Mouse (Mus musculus) liver, embryonic 14.5 days (tissue): ENCODE measurements around the gene Zfp553. TPM values are rescaled to one million over a fixed set of nuclear protein-coding genes. Genes with fewer than 3 reads are reported as not detected.

Experiments
- ATAC-seq: fragments of 200-750 bp; cut with Nextera tagmentation; 2 replicates; pipeline ENCODE4 v1.8.0; 2017; ENCODE audit warnings: moderate number of reproducible peaks, mild to moderate bottlenecking, moderate library complexity; ENCODE audit not compliant: insufficient read depth
- DNase-seq, 3 experiments: peaks; one replicate each; pipeline ENCODE4 v3.0.0-alpha.2; 2012 to 2013; ENCODE audit warnings: low read depth in 3 of 3, low spot score in 3 of 3
- H3K27ac ChIP-seq: fragments of 300-500 bp; sonication (generic); 2 replicates; pipeline ENCODE4 v1.5.1; 2014; ENCODE audit warnings: moderate library complexity, mild to moderate bottlenecking, control low read depth, inconsistent platforms
- H3K27me3 ChIP-seq: fragments of 300-500 bp; sonication (generic); 2 replicates; pipeline ENCODE4 v1.6.1; 2014; ENCODE audit warnings: mild to moderate bottlenecking, low read length, moderate library complexity; ENCODE audit not compliant: control insufficient read depth, insufficient read depth
- H3K36me3 ChIP-seq: fragments of 300-500 bp; sonication (generic); replicated peaks from 2 replicates; pipeline ENCODE4 v1.6.1; 2014; ENCODE audit warnings: low read depth; ENCODE audit not compliant: control insufficient read depth, insufficient read depth
- H3K4me1 ChIP-seq, 2 experiments: fragments of 200-500 bp in 1 of 2; fragments of 300-500 bp in 1 of 2; sonication (generic) in 1 of 2; replicated peaks; 2 replicates each; pipeline ENCODE4 v1.6.1; 2012 to 2014; ENCODE audit warnings: antibody characterized with exemption in 1 of 2, inconsistent platforms in 1 of 2, low read length in 1 of 2; ENCODE audit not compliant: control insufficient read depth in 2 of 2, insufficient read depth in 2 of 2
- H3K4me2 ChIP-seq: fragments of 300-500 bp; sonication (generic); 2 replicates; pipeline ENCODE4 v1.6.1; 2014; ENCODE audit warnings: low read depth, mild to moderate bottlenecking, control low read depth, moderate library complexity
- H3K4me3 ChIP-seq, 2 experiments: fragments of 200-500 bp in 1 of 2; fragments of 300-500 bp in 1 of 2; sonication (generic) in 1 of 2; 2 replicates each; pipeline ENCODE4 v1.5.1; 2012 to 2014; ENCODE audit warnings: low read depth in 2 of 2, low read length in 2 of 2, mild to moderate bottlenecking in 2 of 2, control low read depth in 1 of 2, inconsistent platforms in 1 of 2, moderate library complexity in 1 of 2; ENCODE audit not compliant: insufficient read depth in 1 of 2
- H3K9ac ChIP-seq: fragments of 300-500 bp; sonication (generic); replicated peaks from 2 replicates; pipeline ENCODE4 v1.6.1; 2014; ENCODE audit warnings: mild to moderate bottlenecking, control low read depth, moderate library complexity
- H3K9me3 ChIP-seq: fragments of 300-500 bp; sonication (generic); 2 replicates; pipeline ENCODE4 v1.6.1; 2016; ENCODE audit warnings: low read length, mixed read lengths; ENCODE audit not compliant: control insufficient read depth
- CTCF ChIP-seq: IDR thresholded peaks from 2 replicates; pipeline ENCODE4 v1.5.1; 2016; ENCODE audit warnings: antibody characterized with exemption, low read depth, control low read depth
- EP300 ChIP-seq: IDR thresholded peaks from 2 replicates; pipeline ENCODE4 v1.6.1; 2016; ENCODE audit warnings: antibody characterized with exemption, low read depth
- WGBS: fragments of 180-500 bp; shearing (Covaris S2); extraction: QIAGEN DNeasy Blood & Tissue Kit; methylation state at CpG from one replicate; pipeline ENCODE4 v1.1.7; 2014; ENCODE audit not compliant: insufficient replicate concordance; 5-methylcytosine and 5-hydroxymethylcytosine counted together
- polyA plus RNA-seq, 2 experiments: library from polyadenylated mRNA; depleted of rRNA in 1 of 2; stranded (reverse) in 1 of 2; unstranded in 1 of 2; fragments of >200 nt; fragmentation: Nextera tagmentation in 1 of 2; extraction: Ambion mirVana in 1 of 2; gene quantifications; 2 replicates each; pipeline versions ENCODE4 v1.2.1 to v1.2.3; 2012 to 2014

Gene Zfp553
- polyA plus RNA-seq, 2 experiments: 2.4 to 3.4 TPM

GRCm38 (mm10) chr7:127231376-127231775, 1.5 kb upstream of the Zfp553 start:
- TF ChIP-seq EP300 (no peak), CTCF (no peak)
- Histone ChIP-seq H3K4me3 (peak overlapping the region; percentile 24 to 92), H3K9me3 (no peaks in the 10 kb centered on the region), H3K27me3 (no peaks in the 10 kb centered on the region), H3K4me1 (peaks cover 22 to 27% of the 10 kb centered on the region in 2 experiments), H3K4me2 (peak overlapping the region; percentile 85), H3K9ac (peak overlapping the region; percentile 92), H3K36me3 (peaks cover 10% of the 10 kb centered on the region), H3K27ac (no peak overlapping the region; the same call in 1 of the 2 replicates)
- DNase-seq (no peak), ATAC-seq (no peak)
- 42% methylated on average over 3 of the region's 3 CpGs for WGBS

- Histone ChIP-seq H3K4me1 (peaks cover 17 to 21% of the 10 kb centered on the region in 2 experiments), H3K4me2 (peak overlapping the region; percentile 85), H3K27ac (peak overlapping the region; percentile 85), H3K27me3 (no peaks in the 10 kb centered on the region), H3K9ac (peak overlapping the region; percentile 92), H3K9me3 (no peaks in the 10 kb centered on the region), H3K36me3 (peaks cover 16% of the 10 kb centered on the region), H3K4me3 (peak overlapping the region; percentile 91 to 92)
- TF ChIP-seq CTCF: no peak
- TF ChIP-seq EP300: no peak
- ATAC-seq (no peak), DNase-seq (no peak)
- 3% methylated on average over 20 of the region's 20 CpGs for WGBS
Measured at GRCm38 (mm10) chr7:127231826-127232621, 837 bp upstream of the Zfp553 start.

GRCm38 (mm10) chr7:127233368-127233749, 498 bp downstream of the Zfp553 start:
- TF ChIP-seq EP300 (no peak), CTCF (no peak)
- DNase-seq: no peak
- Histone ChIP-seq H3K27ac (peak overlapping the region; percentile 85), H3K4me1 (peaks cover 10 to 13% of the 10 kb centered on the region in 2 experiments), H3K27me3 (no peaks in the 10 kb centered on the region), H3K4me3 (peak overlapping the region; percentile 91 to 92), H3K4me2 (peak overlapping the region; percentile 85), H3K9ac (peak overlapping the region; percentile 92), H3K9me3 (no peaks in the 10 kb centered on the region), H3K36me3 (peaks cover 17% of the 10 kb centered on the region)
- ATAC-seq: peak; percentile 52
- under 1% methylated on average over 27 of the region's 27 CpGs for WGBS

GRCm38 (mm10) chr7:127233765-127234164, 904 bp downstream of the Zfp553 start:
- peaks cover 9 to 12% of the 10 kb centered on the region in 2 experiments for H3K4me1 ChIP-seq
- peak overlapping the region; percentile 92 for H3K9ac ChIP-seq
- 1% methylated on average over 9 of the region's 9 CpGs for WGBS
- no peaks in the 10 kb centered on the region for H3K9me3 ChIP-seq
- no peak for DNase-seq
- peak overlapping the region; percentile 85 for H3K4me2 ChIP-seq
- H3K36me3 ChIP-seq: peaks cover 17% of the 10 kb centered on the region
- TF ChIP-seq CTCF: no peak
- TF ChIP-seq EP300: no peak
- no peak for ATAC-seq
- H3K27me3 ChIP-seq: no peaks in the 10 kb centered on the region
- peak overlapping the region; percentile 85 for H3K27ac ChIP-seq
- peak overlapping the region; percentile 91 to 92 for H3K4me3 ChIP-seq

- 91% methylated on average over 2 of the region's 2 CpGs for WGBS
- TF ChIP-seq CTCF (no peak), EP300 (no peak)
- DNase-seq (no peak), ATAC-seq (no peak)
- Histone ChIP-seq H3K27ac (no peak overlapping the region), H3K4me3 (no peak overlapping the region), H3K9ac (no peak overlapping the region), H3K9me3 (no peaks in the 10 kb centered on the region), H3K4me2 (no peak overlapping the region), H3K4me1 (peaks cover 8 to 11% of the 10 kb centered on the region in 2 experiments), H3K27me3 (no peaks in the 10 kb centered on the region), H3K36me3 (peaks cover 17% of the 10 kb centered on the region)
Measured at GRCm38 (mm10) chr7:127234777-127235176, 1.9 kb downstream of the Zfp553 start.
